Mouse (Mus musculus): ENCODE results near the gene Hoxa13. TPM values are rescaled to one million over a fixed set of nuclear protein-coding genes. Genes with fewer than 3 reads are reported as not detected.

Gene Hoxa13
- polyA plus RNA-seq, 1 experiment from 2014 or later, result 12.4 TPM

DNA sequence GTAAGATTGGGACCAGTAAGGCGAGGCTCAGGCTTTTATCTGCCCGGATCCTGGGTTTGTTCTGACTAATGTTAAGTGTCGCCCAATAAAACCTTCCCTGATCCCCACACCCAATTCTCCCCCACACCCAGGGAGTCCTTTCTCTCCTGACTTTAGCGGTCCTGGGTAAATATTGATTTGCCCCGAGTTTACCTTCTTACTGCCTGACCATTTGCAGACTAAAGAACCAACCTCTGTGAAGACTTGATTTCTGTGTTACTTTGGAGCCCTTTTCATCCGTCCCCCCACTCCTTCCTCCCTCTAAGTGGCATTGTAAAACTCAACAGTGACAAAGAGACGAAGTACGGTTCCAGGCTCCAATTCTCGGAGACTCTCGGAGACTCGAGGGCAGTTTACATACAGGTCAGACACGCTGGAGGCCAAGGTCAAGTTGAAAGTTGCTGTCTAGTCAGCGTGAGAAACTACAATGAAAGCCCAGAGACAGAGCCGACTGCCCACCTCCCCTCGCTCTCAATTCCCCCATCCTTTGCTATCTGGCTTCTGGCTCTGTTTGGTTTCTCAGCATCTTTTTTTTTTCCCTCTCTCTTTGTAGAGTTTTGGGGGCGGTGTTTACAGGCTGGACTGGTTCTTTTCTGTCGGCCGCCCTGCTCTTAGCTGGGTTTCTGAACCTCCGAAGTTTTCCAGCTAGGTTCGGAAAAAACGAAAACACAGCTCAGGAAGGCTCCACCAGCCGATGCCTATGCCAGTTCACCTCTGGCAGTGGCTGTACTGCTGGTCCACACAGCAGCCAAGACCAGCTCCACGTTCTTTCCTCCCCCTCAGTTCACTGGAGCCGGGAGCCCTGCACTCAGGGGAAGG lies 2.0 kb upstream of the Hoxa13 start:
- ChIA-PET CTCF (interaction anchor here (1.0 to 1.6 kb wide), 3 partner anchors 11 to 338 kb away, joined by 3 to 4 read pairs (median 4); no protein-coding TSS in a partner anchor), POLR2A (no interaction called here)
- no peak for TF ChIP-seq CTCF (IDR thresholded peaks at IDR 0.05)
- ATAC-seq (no peak), DNase-seq (ENCODE audit: low read depth, low spot score) (no peak)
- H3K27me3 ChIP-seq, result peaks cover 6% of the 10 kb centered on the region
- in situ Hi-C loops (cut with MboI; ENCODE audit: low pct_unique_long_range_greater_than_20kb), result no loop called here

DNA sequence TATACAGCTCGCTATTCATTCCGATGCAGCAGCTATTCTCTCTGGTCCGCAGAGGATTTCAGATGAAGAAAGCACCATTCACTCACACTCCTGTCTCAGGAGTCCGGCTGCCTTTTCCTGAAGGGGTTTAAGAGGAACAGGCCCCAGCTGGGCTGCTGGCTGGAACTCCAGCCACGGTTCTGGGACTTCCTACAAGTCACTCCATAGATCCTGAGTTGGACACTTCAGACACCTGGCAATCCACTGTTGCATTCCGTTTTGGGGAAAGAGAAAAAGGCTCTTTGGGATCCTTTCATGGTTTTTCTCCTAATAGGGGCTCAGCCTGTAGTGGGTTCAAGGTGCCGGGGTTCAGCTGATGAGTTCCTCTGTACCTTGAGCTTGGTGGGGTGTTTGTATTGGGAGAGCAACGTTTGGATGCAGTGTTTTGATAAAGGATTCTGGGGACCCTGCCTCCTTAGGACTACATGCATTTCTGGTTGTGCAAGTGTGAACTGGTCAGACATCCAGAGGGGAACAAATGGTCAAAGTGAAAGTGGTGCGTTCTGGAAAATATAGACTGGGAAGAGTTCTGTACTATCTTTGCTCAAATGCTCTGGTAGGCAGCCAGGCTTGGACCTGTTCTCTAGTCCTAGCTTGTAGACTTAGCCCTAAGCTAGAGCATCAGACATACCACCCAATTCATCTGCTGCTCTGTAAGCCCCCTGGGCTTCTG lies 1.2 kb upstream of the Hoxa13 start:
- in situ Hi-C loops (cut with MboI; ENCODE audit: low pct_unique_long_range_greater_than_20kb), result no loop called here
- DNase-seq (ENCODE audit: low read depth, low spot score) (no peak), ATAC-seq (no peak)
- CTCF ChIA-PET, result interaction anchor here (1.6 kb wide), 1 partner anchor 10 kb away, joined by 4 read pairs; no protein-coding TSS in a partner anchor
- no peaks in the 10 kb centered on the region for H3K27me3 ChIP-seq
- no peak for TF ChIP-seq CTCF (IDR thresholded peaks at IDR 0.05)
- POLR2A ChIA-PET, result interaction anchor here (0.6 to 1.0 kb wide), 2 partner anchors 8 to 248 kb away, joined by 3 read pairs; no protein-coding TSS in a partner anchor

DNA sequence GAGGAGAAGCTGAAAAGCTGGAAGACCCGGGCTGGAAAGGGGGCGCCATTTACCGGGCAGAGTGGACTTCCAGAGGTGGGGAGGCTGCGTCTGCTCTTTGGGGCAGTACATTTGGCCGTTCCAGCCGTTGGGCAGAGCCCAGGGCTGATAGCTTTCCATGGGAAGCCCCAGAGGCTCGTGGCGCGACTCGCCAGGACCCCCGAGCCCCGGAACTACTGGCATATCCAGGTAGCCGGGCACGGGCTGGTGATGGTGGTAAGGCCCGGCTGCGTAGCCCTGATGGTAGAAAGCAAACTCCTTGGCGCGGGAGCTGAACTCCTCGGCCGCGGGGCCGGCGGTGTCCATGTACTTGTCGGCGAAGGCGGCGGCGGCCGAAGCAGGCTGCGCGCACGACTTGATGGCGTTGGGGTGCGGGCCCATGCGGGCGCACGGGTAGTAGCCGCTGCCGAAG lies 844 bp downstream of the Hoxa13 start:
- H3K27me3 ChIP-seq, result no peaks in the 10 kb centered on the region
- TF ChIP-seq CTCF (IDR thresholded peaks at IDR 0.05), result no peak
- in situ Hi-C loops (cut with MboI; ENCODE audit: low pct_unique_long_range_greater_than_20kb), result loop anchor here (5.0 kb wide), 2 partner anchors 577 to 657 kb away; no protein-coding TSS in a partner anchor
- DNase-seq (ENCODE audit: low read depth, low spot score) (no peak), ATAC-seq (no peak)
- ChIA-PET CTCF (interaction anchor here (1.5 to 2.7 kb wide), 3 partner anchors 318 to 465 kb away, joined by 5 to 19 read pairs (median 7); no protein-coding TSS in a partner anchor), POLR2A (interaction anchor here (0.7 to 2.1 kb wide), 5 partner anchors 12 to 732 kb away, joined by 4 to 10 read pairs (median 5); partner anchors contain the start of genes Hoxa10 and Hoxa11)

DNA sequence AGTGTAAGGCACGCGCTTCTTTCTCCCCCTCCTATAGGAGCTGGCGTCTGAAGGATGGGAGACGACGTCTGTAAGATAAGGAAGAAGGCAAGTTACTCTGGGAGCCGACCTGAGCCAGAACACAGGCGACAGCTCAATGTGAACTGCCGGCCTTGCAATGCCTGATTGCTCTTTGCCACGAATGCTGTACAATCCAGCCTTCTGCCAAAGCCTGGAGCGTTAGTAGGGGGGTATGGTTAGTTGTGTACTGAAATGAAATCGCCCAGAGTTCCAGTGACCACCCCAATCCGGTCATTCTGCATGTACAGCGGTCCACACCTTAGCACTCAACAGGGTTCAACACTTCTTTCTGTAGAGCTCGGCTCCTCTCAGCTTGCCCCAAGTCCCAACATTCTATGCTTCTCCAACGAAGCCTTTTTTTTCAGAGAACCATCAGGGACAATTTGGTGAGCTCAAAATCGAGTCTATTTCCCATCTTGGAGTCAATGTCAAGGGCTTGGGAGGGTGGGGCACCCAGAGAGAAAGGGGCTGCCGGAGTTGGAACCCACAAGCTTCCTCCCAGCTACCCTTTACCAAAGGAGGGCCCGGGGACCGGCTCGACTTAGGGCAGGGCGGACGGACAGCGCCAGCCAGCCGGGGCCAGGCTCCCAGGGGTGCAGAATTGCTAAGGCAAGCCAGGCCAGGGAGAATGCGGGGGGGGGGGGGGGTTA lies 1.4 kb downstream of the Hoxa13 start:
- POLR2A ChIA-PET, result interaction anchor here (0.7 to 2.1 kb wide), 5 partner anchors 11 to 733 kb away, joined by 4 to 10 read pairs (median 5); partner anchors contain the start of genes Hoxa10 and Hoxa11
- DNase-seq (ENCODE audit: low read depth, low spot score), result no peak
- no peaks in the 10 kb centered on the region for H3K27me3 ChIP-seq
- CTCF ChIA-PET, result interaction anchor here (1.5 to 2.7 kb wide), 3 partner anchors 319 to 466 kb away, joined by 5 to 19 read pairs (median 7); no protein-coding TSS in a partner anchor
- in situ Hi-C loops (cut with MboI; ENCODE audit: low pct_unique_long_range_greater_than_20kb), result loop anchor here (5.0 kb wide), 2 partner anchors 578 to 658 kb away; no protein-coding TSS in a partner anchor
- no peak for ATAC-seq
- TF ChIP-seq CTCF (IDR thresholded peaks at IDR 0.05), result no peak

DNA sequence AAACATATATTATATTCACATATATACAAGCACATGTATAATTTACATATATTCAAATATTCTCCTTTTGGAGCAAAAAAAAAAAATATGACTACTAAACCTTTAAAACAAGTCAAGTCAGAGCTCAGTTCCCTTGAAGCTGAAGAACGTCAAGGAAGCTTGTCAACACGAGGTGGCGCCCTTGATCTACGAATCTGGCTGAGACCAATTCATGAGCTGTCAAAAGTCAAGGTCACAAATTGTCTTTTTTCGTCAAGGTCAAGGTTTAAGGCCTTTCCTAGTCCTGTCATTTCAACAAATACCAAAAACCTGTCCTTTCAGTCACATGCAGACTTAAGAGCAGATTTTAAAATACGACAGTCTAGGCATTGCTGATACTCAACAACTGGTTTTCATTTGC lies 3.7 kb downstream of the Hoxa13 start:
- TF ChIP-seq CTCF (IDR thresholded peaks at IDR 0.05), result no peak
- DNase-seq (ENCODE audit: low read depth, low spot score) (no peak), ATAC-seq (no peak)
- CTCF ChIA-PET, result interaction anchor here (0.7 to 2.7 kb wide), 27 partner anchors 10 to 713 kb away, joined by 3 to 27 read pairs (median 4); partner anchors contain the start of gene Hoxa11
- POLR2A ChIA-PET, result interaction anchor here (0.7 to 1.3 kb wide), 2 partner anchors 11 to 256 kb away, joined by 3 to 5 read pairs; partner anchors contain the start of gene Hoxa11
- in situ Hi-C loops (cut with MboI; ENCODE audit: low pct_unique_long_range_greater_than_20kb), result loop anchor here (5.0 kb wide), 2 partner anchors 580 to 660 kb away; no protein-coding TSS in a partner anchor
- H3K27me3 ChIP-seq, result no peaks in the 10 kb centered on the region

DNA sequence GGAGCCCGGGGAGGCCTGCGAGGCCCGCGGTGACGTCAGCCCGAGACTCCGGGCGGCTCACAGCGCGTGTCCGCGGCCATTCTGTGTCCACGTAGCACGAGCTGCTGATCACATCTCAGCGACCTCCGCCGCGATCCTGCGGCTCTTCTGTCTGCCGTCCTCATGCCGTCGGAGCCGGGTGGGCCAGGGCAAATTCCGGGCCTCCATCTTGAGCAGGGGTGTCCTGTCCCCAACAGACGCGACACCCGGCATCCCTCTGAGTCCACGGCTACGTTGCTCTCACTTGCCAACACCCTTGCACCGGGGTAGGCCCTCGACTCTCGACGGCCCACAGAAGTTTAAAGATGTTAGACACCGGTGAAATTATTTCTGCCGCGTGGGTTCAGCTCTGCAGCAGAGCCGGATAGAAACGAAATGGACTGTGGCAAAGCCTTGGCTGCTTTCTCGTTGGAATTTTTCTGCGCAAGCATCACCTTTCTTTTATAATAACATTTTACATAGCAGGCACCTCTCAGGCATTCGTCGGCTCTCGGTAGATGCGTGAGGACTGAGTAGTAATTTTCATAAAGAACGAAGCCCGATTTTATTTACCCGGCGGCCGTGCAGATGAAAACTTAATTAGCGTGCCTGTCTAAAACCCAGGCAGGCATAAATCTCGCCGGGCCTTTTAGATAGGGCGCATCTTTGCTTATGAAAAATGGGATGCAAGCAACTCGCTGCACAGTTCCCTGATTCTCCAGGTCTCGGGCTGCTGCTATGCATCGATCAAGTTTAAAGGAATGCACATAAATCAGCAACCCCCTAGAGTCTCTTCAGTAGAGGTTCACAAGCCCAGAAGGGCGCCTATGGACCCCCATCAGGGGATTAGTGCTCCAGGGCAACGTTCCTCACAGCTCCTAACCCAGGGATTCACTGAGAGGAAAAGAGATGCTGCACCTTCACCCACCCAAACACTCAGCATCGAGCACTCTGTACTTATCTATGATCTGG lies 6.9 kb downstream of the Hoxa13 start:
- TF ChIP-seq CTCF (IDR thresholded peaks at IDR 0.05), result no peak
- H3K27me3 ChIP-seq, result no peaks in the 10 kb centered on the region
- DNase-seq (ENCODE audit: low read depth, low spot score), result no peak
- ATAC-seq, result no peak
- ChIA-PET CTCF (no interaction called here), POLR2A (no interaction called here)
- in situ Hi-C loops (cut with MboI; ENCODE audit: low pct_unique_long_range_greater_than_20kb), result loop anchor here (5.0 kb wide), 1 partner anchor 468 kb away; no protein-coding TSS in a partner anchor

DNA sequence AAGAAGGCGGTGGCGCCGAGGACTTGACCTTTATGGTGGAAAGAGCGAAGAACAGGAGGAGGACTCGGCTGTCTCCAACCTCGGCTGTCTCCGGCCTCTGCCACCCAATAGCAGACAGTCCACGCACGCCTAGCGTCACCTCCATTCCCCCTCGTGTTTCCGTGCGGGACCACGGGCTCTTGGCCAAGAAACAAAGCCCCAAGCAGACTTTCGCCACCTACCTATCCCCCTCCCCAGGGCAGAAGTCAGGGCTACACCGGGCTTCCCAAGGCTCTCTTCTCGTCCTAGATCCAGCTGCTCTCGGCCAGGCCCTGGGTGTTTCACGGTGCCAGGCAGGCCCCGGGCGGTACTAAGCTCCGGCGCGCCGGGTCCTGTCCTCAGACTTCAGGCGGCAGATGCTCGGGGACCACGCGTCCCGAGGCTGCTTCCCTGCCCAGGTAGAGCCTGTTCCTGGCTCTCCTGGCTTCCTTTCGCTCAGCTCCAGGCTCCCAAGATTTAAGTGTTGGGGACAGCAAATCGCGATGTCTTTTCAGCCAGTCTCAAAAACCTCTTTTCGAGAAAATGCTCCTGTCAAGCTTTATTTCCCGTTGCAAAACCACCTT lies 7.8 kb downstream of the Hoxa13 start:
- CTCF ChIA-PET, result interaction anchor here (1.4 to 1.6 kb wide), 2 partner anchors 9 to 349 kb away, joined by 4 read pairs; no protein-coding TSS in a partner anchor
- no peak for DNase-seq (ENCODE audit: low read depth, low spot score)
- in situ Hi-C loops (cut with MboI; ENCODE audit: low pct_unique_long_range_greater_than_20kb), result loop anchor here (5.0 kb wide), 1 partner anchor 469 kb away; no protein-coding TSS in a partner anchor
- no peaks in the 10 kb centered on the region for H3K27me3 ChIP-seq
- no peak for TF ChIP-seq CTCF (IDR thresholded peaks at IDR 0.05)
- POLR2A ChIA-PET, result interaction anchor here (0.7 kb wide), 1 partner anchor 12 kb away, joined by 3 read pairs; the partner anchor contains the start of gene Hoxa10
- no peak for ATAC-seq
